Mouse (Mus musculus) layer of hippocampus, adult 2 months (tissue): ENCODE results near the gene Vopp1. TPM values are rescaled to one million over a fixed set of nuclear protein-coding genes. Genes with fewer than 3 reads are reported as not detected.

Experiments used
- DNase-seq, 2 experiments: peaks; one replicate each; pipeline ENCODE4 v3.0.0; 2022; ENCODE audit warnings: low spot score in 2 of 2
- H3K27ac ChIP-seq: fragments of 200-600 bp; 2 replicates; pipeline ENCODE4 v1.8.1; 2022
- H3K4me3 ChIP-seq: fragments of 200-600 bp; 2 replicates; pipeline ENCODE4 v1.8.1; 2022; ENCODE audit warnings: mild to moderate bottlenecking
- CTCF ChIP-seq: fragments of 200-600 bp; conservative IDR thresholded peaks from 2 replicates; pipeline ENCODE4 v1.8.1; 2022; ENCODE audit warnings: antibody characterized with exemption, mild to moderate bottlenecking, moderate library complexity
- total RNA-seq, 2 experiments: library from RNA; stranded (reverse); gene quantifications; 2 replicates each; pipeline ENCODE4 v1.2.3; 2021

The Vopp1 gene
- total RNA-seq, 2 experiments from 2014 or later, result 65.9 to 70.5 TPM

GRCm38 (mm10) chr6:57768948-57769525 is 55.9 kb downstream of the Vopp1 start:
- no peak for DNase-seq
- Histone ChIP-seq H3K4me3 (no peak overlapping the region), H3K27ac (no peak overlapping the region)
- TF ChIP-seq CTCF, result no peak

- TF ChIP-seq CTCF, result no peak
- Histone ChIP-seq H3K4me3 (no peak overlapping the region), H3K27ac (no peak overlapping the region)
- no peak for DNase-seq
These were observed 57.7 kb downstream of the Vopp1 start for GRCm38 (mm10) chr6:57767112-57767868.

GRCm38 (mm10) chr6:57766287-57766686 is 58.7 kb downstream of the Vopp1 start:
- Histone ChIP-seq H3K4me3 (no peak overlapping the region), H3K27ac (no peak overlapping the region)
- TF ChIP-seq CTCF, result no peak
- DNase-seq, result no peak

- Histone ChIP-seq H3K27ac (no peak overlapping the region), H3K4me3 (no peak overlapping the region)
- TF ChIP-seq CTCF, result no peak
- DNase-seq, result no peak
These were observed 59.7 kb downstream of the Vopp1 start for GRCm38 (mm10) chr6:57765095-57765878.

GRCm38 (mm10) chr6:57763054-57763453 is 61.9 kb downstream of the Vopp1 start:
- no peak overlapping the region for H3K4me3 ChIP-seq
- no peak for TF ChIP-seq CTCF

GRCm38 (mm10) chr6:57753962-57754759 is 70.8 kb downstream of the Vopp1 start:
- no peak overlapping the region for H3K27ac ChIP-seq
- no peak for TF ChIP-seq CTCF
- no peak overlapping the region for H3K4me3 ChIP-seq
- DNase-seq, result no peak

More at GRCm38 (mm10) chr6:57763054-57763453, 61.9 kb downstream of the Vopp1 start:
- no peak overlapping the region for H3K27ac ChIP-seq
- DNase-seq, result no peak

- Histone ChIP-seq H3K4me3 (no peak overlapping the region), H3K27ac (no peak overlapping the region)
- no peak for TF ChIP-seq CTCF
- DNase-seq, result no peak
These were observed 79.2 kb downstream of the Vopp1 start for GRCm38 (mm10) chr6:57745748-57746129.

- H3K27ac ChIP-seq, result no peak overlapping the region
These were observed 79.8 kb downstream of the Vopp1 start for GRCm38 (mm10) chr6:57744974-57745747.

GRCm38 (mm10) chr6:57744123-57744522 is 80.8 kb downstream of the Vopp1 start:
- no peak overlapping the region for H3K4me3 ChIP-seq
- H3K27ac ChIP-seq, result no peak overlapping the region
- no peak for DNase-seq
- TF ChIP-seq CTCF, result no peak

More at GRCm38 (mm10) chr6:57744974-57745747, 79.8 kb downstream of the Vopp1 start:
- DNase-seq, result no peak
- no peak overlapping the region for H3K4me3 ChIP-seq
- TF ChIP-seq CTCF, result no peak

GRCm38 (mm10) chr6:57743333-57743732 is 81.6 kb downstream of the Vopp1 start:
- DNase-seq, result no peak

GRCm38 (mm10) chr6:57742749-57743148 is 82.2 kb downstream of the Vopp1 start:
- Histone ChIP-seq H3K27ac (no peak overlapping the region), H3K4me3 (no peak overlapping the region)
- DNase-seq, result no peak
- TF ChIP-seq CTCF, result no peak

More at GRCm38 (mm10) chr6:57743333-57743732, 81.6 kb downstream of the Vopp1 start:
- TF ChIP-seq CTCF, result peak; percentile 70
- H3K27ac ChIP-seq, result no peak overlapping the region
- H3K4me3 ChIP-seq, result no peak overlapping the region

GRCm38 (mm10) chr6:57721347-57721746 is 103.6 kb downstream of the Vopp1 start:
- DNase-seq, result no peak
- no peak for TF ChIP-seq CTCF
- no peak overlapping the region for H3K4me3 ChIP-seq
- H3K27ac ChIP-seq, result no peak overlapping the region
